Mouse (Mus musculus) megakaryocyte, adult 5-6 weeks (primary cell): Measurements from ENCODE around the gene Wdr18. TPM values are rescaled to one million over a fixed set of nuclear protein-coding genes. Genes with fewer than 3 reads are reported as not detected.

Source experiments
- ATAC-seq: 2 replicates; pipeline ENCODE4 v1.8.0; 2016; ENCODE audit warnings: mild to moderate bottlenecking, inconsistent platforms; ENCODE audit not compliant: poor library complexity, severe bottlenecking
- total RNA-seq, 2 experiments: library from RNA; stranded (forward) in 1 of 2; stranded (reverse) in 1 of 2; fragments of 153-499, 151-499 nt in 1 of 2; fragments of 221-1000, 200-1000 nt in 1 of 2; gene quantifications; 2 replicates each; pipeline versions ENCODE4 v1.2.3 to v1.2.4; 2015 to 2017

Gene Wdr18
- total RNA-seq, 2 experiments from 2014 or later: 7.8 to 15.7 TPM

- ATAC-seq: no peak
Observed at GRCm38 (mm10) chr10:80019471-80020131, 59.6 kb downstream of the Wdr18 start.

Other genes with a start within 250 kb of the Wdr18 start
Only the 30 nearest of the 33 such genes appear.
- not detected in 2 replicates for gene Fgf22, start 205.1 kb upstream of the Wdr18 start, total RNA-seq (2015)
- gene Fgf22, start 205.1 kb upstream of the Wdr18 start, total RNA-seq (2017): not detected in 2 replicates
- 30.4 and 34.0 TPM in 2 replicates for gene Rnf126, start 193.2 kb upstream of the Wdr18 start, total RNA-seq (2015)
- gene Rnf126, start 193.2 kb upstream of the Wdr18 start, total RNA-seq (2017): 12.5 and 13.0 TPM in 2 replicates
- gene Fstl3, start 182.9 kb upstream of the Wdr18 start, total RNA-seq (2015): 3.9 and 5.3 TPM in 2 replicates
- gene Fstl3, start 182.9 kb upstream of the Wdr18 start, total RNA-seq (2017): 1.7 and 2.7 TPM in 2 replicates
- 2.7 and 5.6 TPM in 2 replicates for gene Prss57, start 169.2 kb upstream of the Wdr18 start, total RNA-seq (2015)
- gene Prss57, start 169.2 kb upstream of the Wdr18 start, total RNA-seq (2017): 1.2 and 1.8 TPM in 2 replicates
- gene Palm, start 166.6 kb upstream of the Wdr18 start, total RNA-seq (2015): 39.3 and 42.2 TPM in 2 replicates
- gene Palm, start 166.6 kb upstream of the Wdr18 start, total RNA-seq (2017): 30.2 and 35.5 TPM in 2 replicates
- gene Misp, start 139.2 kb upstream of the Wdr18 start, total RNA-seq (2015): not detected in 2 replicates
- not detected in 2 replicates for gene Misp, start 139.2 kb upstream of the Wdr18 start, total RNA-seq (2017)
- gene Ptbp1, start 105.7 kb upstream of the Wdr18 start, total RNA-seq (2015): 138 and 144 TPM in 2 replicates
- gene Ptbp1, start 105.7 kb upstream of the Wdr18 start, total RNA-seq (2017): 97.9 and 133 TPM in 2 replicates
- gene Prtn3, start 85.7 kb upstream of the Wdr18 start, total RNA-seq (2015): 322 and 372 TPM in 2 replicates
- gene Prtn3, start 85.7 kb upstream of the Wdr18 start, total RNA-seq (2017): 92.6 and 97.3 TPM in 2 replicates
- 6.2 and 10.6 TPM in 2 replicates for gene Plppr3, start 85.5 kb upstream of the Wdr18 start, total RNA-seq (2015)
- gene Plppr3, start 85.5 kb upstream of the Wdr18 start, total RNA-seq (2017): 13.2 and 17.6 TPM in 2 replicates
- gene Elane, start 73.9 kb upstream of the Wdr18 start, total RNA-seq (2015): 348 and 366 TPM in 2 replicates
- 161 and 164 TPM in 2 replicates for gene Elane, start 73.9 kb upstream of the Wdr18 start, total RNA-seq (2017)
- gene Cfd, start 69.3 kb upstream of the Wdr18 start, total RNA-seq (2015): not detected in 2 replicates
- gene Cfd, start 69.3 kb upstream of the Wdr18 start, total RNA-seq (2017): not detected in 2 replicates
- gene Med16, start 51.2 kb upstream of the Wdr18 start, total RNA-seq (2015): 12.0 and 13.6 TPM in 2 replicates
- 17.5 and 18.0 TPM in 2 replicates for gene Med16, start 51.2 kb upstream of the Wdr18 start, total RNA-seq (2017)
- gene Gm26602, start 49.3 kb upstream of the Wdr18 start, total RNA-seq (2015): not detected in 2 replicates
- not detected in 2 replicates for gene Gm26602, start 49.3 kb upstream of the Wdr18 start, total RNA-seq (2017)
- 0.18 and 0.29 TPM in 2 replicates for gene Kiss1r, start 43.2 kb upstream of the Wdr18 start, total RNA-seq (2015)
- gene Kiss1r, start 43.2 kb upstream of the Wdr18 start, total RNA-seq (2017): 0.26 and 0.77 TPM in 2 replicates
- 118 and 121 TPM in 2 replicates for gene R3hdm4, start 38.9 kb upstream of the Wdr18 start, total RNA-seq (2015)
- gene R3hdm4, start 38.9 kb upstream of the Wdr18 start, total RNA-seq (2017): 92.1 and 134 TPM in 2 replicates
- gene Arid3a, start 33.1 kb upstream of the Wdr18 start, total RNA-seq (2015): 36.7 and 38.7 TPM in 2 replicates
- 59.2 and 67.8 TPM in 2 replicates for gene Arid3a, start 33.1 kb upstream of the Wdr18 start, total RNA-seq (2017)
- not detected in 2 replicates for gene Grin3b, start 10.6 kb downstream of the Wdr18 start, total RNA-seq (2015)
- 0.18 TPM in 1 of 2 replicates, not detected in the other for gene Grin3b, start 10.6 kb downstream of the Wdr18 start, total RNA-seq (2017)
- 51.6 and 52.2 TPM in 2 replicates for gene Tmem259, start 24.2 kb downstream of the Wdr18 start, total RNA-seq (2015)
- gene Tmem259, start 24.2 kb downstream of the Wdr18 start, total RNA-seq (2017): 52.1 and 53.2 TPM in 2 replicates
- 174 and 175 TPM in 2 replicates for gene Cnn2, start 28.4 kb downstream of the Wdr18 start, total RNA-seq (2015)
- 286 and 299 TPM in 2 replicates for gene Cnn2, start 28.4 kb downstream of the Wdr18 start, total RNA-seq (2017)
- 32.6 and 34.7 TPM in 2 replicates for gene Abca7, start 36.3 kb downstream of the Wdr18 start, total RNA-seq (2015)
- gene Abca7, start 36.3 kb downstream of the Wdr18 start, total RNA-seq (2017): 33.6 and 37.4 TPM in 2 replicates
- gene Arhgap45, start 56.5 kb downstream of the Wdr18 start, total RNA-seq (2015): 135 and 140 TPM in 2 replicates
- 235 and 237 TPM in 2 replicates for gene Arhgap45, start 56.5 kb downstream of the Wdr18 start, total RNA-seq (2017)
- gene Polr2e, start 79.6 kb downstream of the Wdr18 start, total RNA-seq (2015): 70.2 and 70.7 TPM in 2 replicates
- gene Polr2e, start 79.6 kb downstream of the Wdr18 start, total RNA-seq (2017): 58.4 and 69.2 TPM in 2 replicates
- 259 and 303 TPM in 2 replicates for gene Gpx4, start 87.0 kb downstream of the Wdr18 start, total RNA-seq (2015)
- gene Gpx4, start 87.0 kb downstream of the Wdr18 start, total RNA-seq (2017): 375 and 378 TPM in 2 replicates
- 32.4 and 33.0 TPM in 2 replicates for gene Sbno2, start 145.4 kb downstream of the Wdr18 start, total RNA-seq (2015)
- 41.9 and 46.7 TPM in 2 replicates for gene Sbno2, start 145.4 kb downstream of the Wdr18 start, total RNA-seq (2017)
- gene Stk11, start 155.7 kb downstream of the Wdr18 start, total RNA-seq (2015): 58.0 and 60.7 TPM in 2 replicates
- gene Stk11, start 155.7 kb downstream of the Wdr18 start, total RNA-seq (2017): 142 and 146 TPM in 2 replicates
- 161 and 162 TPM in 2 replicates for gene Atp5d, start 178.5 kb downstream of the Wdr18 start, total RNA-seq (2015)
- 31.0 and 34.7 TPM in 2 replicates for gene Atp5d, start 178.5 kb downstream of the Wdr18 start, total RNA-seq (2017)
- 1.6 and 2.2 TPM in 2 replicates for gene Cbarp, start 180.7 kb downstream of the Wdr18 start, total RNA-seq (2015)
- 1.4 TPM in 1 of 2 replicates, not detected in the other for gene Cbarp, start 180.7 kb downstream of the Wdr18 start, total RNA-seq (2017)
- gene Midn, start 188.1 kb downstream of the Wdr18 start, total RNA-seq (2015): 29.5 and 29.6 TPM in 2 replicates
- gene Midn, start 188.1 kb downstream of the Wdr18 start, total RNA-seq (2017): 22.4 and 36.1 TPM in 2 replicates
- gene Cirbp, start 205.8 kb downstream of the Wdr18 start, total RNA-seq (2015): 11.7 and 13.8 TPM in 2 replicates
- 29.3 and 32.1 TPM in 2 replicates for gene Cirbp, start 205.8 kb downstream of the Wdr18 start, total RNA-seq (2017)
- 19.3 and 21.0 TPM in 2 replicates for gene 1600002K03Rik, start 212.8 kb downstream of the Wdr18 start, total RNA-seq (2015)
- gene 1600002K03Rik, start 212.8 kb downstream of the Wdr18 start, total RNA-seq (2017): 18.8 and 20.9 TPM in 2 replicates